Mouse (Mus musculus) fat pad, adult 2 months (tissue): ENCODE measurements around the gene Golga2.

ENCODE experiments used
- DNase-seq: peaks from one replicate; pipeline ENCODE4 v3.0.0-alpha.2; 2011; ENCODE audit warnings: low read depth, low spot score; ENCODE audit errors: extremely low read depth

Gene Golga2

DNA sequence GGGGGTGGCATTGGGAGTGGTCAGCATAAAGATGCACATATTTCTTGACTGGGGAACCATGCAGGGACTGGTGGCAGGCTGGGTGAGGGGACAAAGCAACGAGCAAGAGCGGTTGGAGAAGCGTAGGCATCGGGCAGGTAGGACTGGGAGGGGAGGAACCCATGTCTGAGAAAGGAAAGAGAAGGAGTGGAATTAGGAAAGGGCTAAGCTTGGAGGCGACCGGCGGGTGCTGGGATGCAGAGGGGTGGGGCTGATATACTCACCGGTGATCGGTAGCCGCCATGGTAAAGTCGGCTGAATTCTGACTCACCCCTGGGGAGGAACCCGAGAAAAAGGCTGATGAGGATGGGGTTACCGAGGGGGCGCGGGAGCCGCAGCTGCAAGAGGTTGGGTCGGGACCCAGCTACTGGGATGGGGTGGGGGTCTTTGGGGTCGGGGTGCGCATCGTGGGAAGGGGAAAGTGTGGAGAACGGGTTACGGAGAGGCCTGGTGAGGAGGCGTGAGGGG is at the start of gene Golga2:
Gene Golga2 (plus strand): TSS at position 51 of the 507 bp plus-strand sequence.
- DNase-seq = no peak

- DNase-seq = no peak
These were observed 49.6 kb upstream of the Golga2 start for GRCm38 (mm10) chr2:32237571-32237970.

- DNase-seq = no peak
These were observed 48.3 kb upstream of the Golga2 start for GRCm38 (mm10) chr2:32238708-32239435.

GRCm38 (mm10) chr2:32240591-32240990 is 46.6 kb upstream of the Golga2 start:
- DNase-seq = no peak

- DNase-seq = no peak
These were observed 44.2 kb upstream of the Golga2 start for GRCm38 (mm10) chr2:32242986-32243385.

DNA sequence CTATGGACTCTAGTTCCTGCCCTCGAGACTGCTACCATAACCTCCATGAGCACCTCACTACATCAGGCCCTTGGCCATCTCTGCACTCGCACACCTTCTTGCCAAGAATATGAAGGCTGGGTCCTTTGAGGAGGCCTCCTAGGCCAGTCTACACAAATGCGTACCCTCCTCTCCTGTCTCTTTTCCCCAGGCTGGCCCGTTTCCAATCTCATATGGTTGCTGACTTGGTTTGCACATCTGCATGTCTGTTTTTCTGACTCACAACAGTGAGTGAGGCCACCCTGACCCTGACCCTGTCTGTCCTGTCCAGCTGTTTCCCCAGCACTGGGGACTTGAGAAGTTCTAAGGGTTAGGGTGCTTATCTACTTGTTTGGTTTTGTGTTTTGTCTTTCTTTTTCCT is 40.4 kb upstream of the Golga2 start:
- DNase-seq = no peak

- DNase-seq = peak; percentile 67
These were observed 38.5 kb upstream of the Golga2 start for GRCm38 (mm10) chr2:32248377-32249361.

DNA sequence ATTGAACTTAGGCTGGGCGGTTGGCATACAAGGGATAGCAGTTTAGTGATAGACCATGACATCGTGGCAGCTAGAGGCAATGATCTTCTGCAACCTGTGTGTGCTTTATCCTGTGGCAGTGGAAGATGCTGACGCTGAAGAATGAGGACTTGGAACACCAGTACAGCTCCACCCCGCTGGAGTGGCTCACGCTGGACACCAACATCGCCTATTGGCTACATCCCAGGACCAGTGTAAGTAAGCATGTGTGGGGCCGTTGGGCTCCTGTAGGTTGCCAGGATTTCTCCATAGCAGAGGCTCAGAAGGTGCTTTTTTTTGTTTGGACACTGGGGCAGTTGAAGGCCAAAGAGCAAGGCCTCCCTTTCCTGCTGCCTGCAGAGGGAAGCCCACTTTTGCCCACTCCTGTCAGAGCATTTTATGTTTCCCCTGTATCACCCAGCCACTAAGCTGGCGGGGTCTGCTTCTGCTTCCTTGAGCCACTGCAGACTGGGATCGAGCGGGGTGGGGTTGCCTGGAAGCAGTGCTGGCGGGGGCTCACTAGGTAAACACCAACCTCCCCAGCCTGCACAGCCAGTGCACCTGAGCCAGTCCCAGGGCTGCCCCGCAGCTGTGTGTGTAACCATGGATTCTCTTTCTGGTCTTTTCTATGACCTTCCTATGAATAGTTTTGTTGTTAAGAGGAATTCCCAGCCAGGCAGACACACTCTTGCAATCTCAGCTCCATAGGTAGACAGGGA is 35.2 kb upstream of the Golga2 start:
- DNase-seq = no peak

DNA sequence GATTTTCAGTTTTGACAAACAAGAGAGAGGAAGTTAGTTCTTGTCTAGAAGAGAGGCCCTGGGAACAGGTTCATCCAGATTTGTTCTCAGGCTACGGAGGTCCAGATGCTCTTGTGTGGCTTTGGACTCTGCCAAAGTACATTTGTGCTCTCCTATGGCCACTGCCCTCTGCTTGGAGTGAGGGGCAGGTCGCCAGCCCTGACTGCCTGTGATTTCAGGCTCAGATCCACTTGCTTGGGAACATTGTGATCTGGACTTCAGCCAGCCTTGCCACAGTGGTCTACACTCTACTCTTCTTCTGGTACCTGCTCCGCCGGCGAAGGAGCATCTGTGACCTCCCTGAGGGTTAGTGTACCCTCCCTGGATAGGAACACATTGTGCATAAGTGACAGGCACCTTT is 34.5 kb upstream of the Golga2 start:
- no peak for DNase-seq

GRCm38 (mm10) chr2:32253352-32253751 is 33.8 kb upstream of the Golga2 start:
- DNase-seq = no peak

GRCm38 (mm10) chr2:32254563-32254962 is 32.6 kb upstream of the Golga2 start:
- no peak for DNase-seq

GRCm38 (mm10) chr2:32256273-32256672 is 30.9 kb upstream of the Golga2 start:
- DNase-seq = no peak

DNA sequence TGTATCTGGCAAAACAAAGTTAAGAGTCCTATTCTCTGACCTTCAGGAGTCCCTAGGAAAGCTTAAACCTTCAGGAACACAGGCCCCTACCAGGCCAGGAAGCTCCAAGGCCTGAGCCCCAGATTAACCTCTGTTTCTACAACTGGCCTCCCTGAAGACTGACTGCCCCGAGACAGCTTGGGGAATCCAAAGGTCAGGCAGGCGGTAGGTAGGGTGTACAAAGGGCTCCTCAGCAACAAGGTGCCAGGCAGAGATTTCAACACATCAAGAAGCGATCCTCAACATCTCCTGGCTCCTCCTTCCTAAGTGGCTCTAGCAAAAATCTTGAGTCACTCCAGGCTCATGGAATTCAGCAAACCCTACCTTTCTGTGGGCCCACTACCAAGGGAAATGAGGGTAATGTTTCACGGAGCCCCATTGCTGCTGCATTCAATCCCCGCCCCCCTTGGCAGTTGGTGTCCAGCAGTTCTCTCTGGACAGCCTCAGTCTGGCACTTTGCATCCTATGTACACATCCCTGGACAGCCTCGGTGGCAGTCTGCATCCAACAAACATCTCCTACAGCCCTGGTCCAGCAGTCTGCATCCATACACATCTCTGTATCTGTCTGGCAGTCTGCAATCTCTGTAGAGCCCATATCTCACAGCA is 28.2 kb upstream of the Golga2 start:
- DNase-seq = no peak

- no peak for DNase-seq
These were observed 27.3 kb upstream of the Golga2 start, which contains the start of gene Uck1 for GRCm38 (mm10) chr2:32259657-32260417. TSS of gene Uck1 (minus strand) at chr2:32260159.

DNA sequence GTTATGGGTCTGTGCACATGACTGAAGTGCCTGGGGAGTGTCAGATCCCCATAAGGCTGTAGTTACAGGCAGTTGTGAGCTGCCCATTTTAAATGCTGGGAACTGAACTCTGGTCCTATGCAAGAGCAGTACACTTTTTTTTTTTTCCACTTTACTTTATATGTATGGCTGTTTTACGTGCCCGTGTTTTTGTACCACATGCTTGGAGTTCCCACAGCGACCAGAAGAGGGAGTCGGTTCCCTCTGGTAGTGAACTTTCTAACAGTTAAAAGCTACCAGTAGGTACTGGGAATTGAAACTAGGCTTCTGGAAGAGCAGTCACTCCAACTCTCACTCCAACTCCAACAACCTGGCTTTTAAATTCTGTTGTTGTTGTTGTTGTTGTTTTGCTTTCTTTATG is 26.5 kb upstream of the Golga2 start:
- no peak for DNase-seq

DNA sequence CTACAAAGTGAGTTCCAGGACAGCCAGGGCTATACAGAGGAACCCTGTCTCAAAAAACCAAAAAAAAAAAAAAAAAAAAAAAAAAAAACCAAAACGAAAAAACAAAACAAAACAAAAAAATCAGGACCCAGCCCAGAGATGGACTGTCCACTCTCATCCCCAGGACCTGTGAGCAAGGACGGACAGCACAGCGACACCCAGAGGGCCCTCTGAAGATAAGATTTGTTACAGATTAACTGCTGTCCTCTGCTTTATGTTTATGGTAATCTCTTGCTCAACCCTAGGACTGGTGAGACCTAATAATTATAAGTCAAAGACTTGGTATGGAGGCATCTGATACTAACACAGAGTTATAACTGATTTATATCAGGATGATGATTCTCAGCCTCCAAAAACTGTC is 11.4 kb upstream of the Golga2 start:
- no peak for DNase-seq

DNA sequence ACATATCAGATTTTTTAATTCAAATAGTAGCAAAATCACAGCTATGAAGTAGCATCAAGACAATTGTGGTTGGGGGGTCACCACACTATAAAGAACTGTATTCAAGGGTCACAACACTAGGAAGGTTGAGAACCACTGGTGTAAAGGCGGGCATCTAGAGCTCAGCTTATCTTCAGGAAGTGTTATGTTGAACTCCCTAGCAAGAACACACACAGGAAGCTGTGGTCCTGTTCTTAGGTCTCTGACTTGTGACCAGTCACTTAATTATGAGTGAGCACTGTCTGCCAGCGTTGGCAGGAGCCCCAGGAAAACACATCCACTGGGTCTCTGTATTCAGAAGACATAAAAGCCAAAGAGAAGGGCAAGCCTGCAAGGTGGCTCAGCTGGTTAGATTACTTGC is 4.9 kb upstream of the Golga2 start:
- DNase-seq = no peak

GRCm38 (mm10) chr2:32282727-32283126 is 4.5 kb upstream of the Golga2 start:
- no peak for DNase-seq

GRCm38 (mm10) chr2:32283986-32284385 is 3.2 kb upstream of the Golga2 start:
- no peak for DNase-seq

- DNase-seq = peak; percentile 89
These were observed 761 bp downstream of the Golga2 start, which contains the start of gene Swi5 for GRCm38 (mm10) chr2:32287923-32288367. TSS of gene Swi5 (minus strand) at chr2:32288075.
